Mouse (Mus musculus): ENCODE measurements around the gene Snrpb2.

GRCm38 (mm10) chr2:143056736-143057135 lies 6.1 kb upstream of the Snrpb2 start:
- TF ChIP-seq CTCF (IDR thresholded peaks at IDR 0.05; ENCODE audit: control insufficient read depth, insufficient read depth, insufficient read length) (no peak), MYOG (IDR thresholded peaks at IDR 0.05; ENCODE audit: control insufficient read depth, extremely low read depth, insufficient read length) (no peak), MAX (IDR thresholded peaks at IDR 0.05) (no peak)

Measured in C2C12 (cell line).